Mouse (Mus musculus): ENCODE measurements at regions not wholly inside any gene's neighbourhood (a gene's known extent, or its start where the extent isn't known, plus 50 kb on each side); places are given as distances from the start of the nearest gene placed in this dataset.
A peak's percentile ranks its signal among the peaks of the same experiment; 100 is the strongest.

DNA sequence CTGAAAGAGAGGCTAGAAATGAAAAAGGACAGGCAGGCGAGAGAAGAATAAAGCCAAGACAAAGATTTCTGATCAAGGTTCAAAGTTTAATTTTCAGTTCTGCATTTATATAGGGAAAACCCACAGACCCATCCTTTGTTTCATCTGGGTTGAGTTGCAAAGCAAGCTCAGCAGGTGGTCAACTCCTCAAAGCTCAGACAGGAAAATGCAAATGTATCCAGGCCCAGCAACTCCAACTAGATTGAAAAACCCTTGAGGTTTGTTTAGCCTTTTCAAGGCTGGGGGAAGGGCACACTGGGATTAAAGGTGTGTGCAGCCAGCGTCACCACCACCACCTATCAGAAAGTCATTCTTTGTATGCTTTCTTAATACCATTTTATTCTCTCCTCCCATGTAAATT is 66.1 kb upstream of the Tspan5 start:
- intact Hi-C loops (cut with DNase I), result no loop called here
- Histone ChIP-seq H3K27ac (no peak overlapping the region), H3K4me3 (no peak overlapping the region)
- no peak for TF ChIP-seq CTCF (IDR thresholded peaks at IDR 0.05)
- no peak for DNase-seq (ENCODE audit: extremely low spot score in 1 of 2, low spot score in 2 of 2)

DNA sequence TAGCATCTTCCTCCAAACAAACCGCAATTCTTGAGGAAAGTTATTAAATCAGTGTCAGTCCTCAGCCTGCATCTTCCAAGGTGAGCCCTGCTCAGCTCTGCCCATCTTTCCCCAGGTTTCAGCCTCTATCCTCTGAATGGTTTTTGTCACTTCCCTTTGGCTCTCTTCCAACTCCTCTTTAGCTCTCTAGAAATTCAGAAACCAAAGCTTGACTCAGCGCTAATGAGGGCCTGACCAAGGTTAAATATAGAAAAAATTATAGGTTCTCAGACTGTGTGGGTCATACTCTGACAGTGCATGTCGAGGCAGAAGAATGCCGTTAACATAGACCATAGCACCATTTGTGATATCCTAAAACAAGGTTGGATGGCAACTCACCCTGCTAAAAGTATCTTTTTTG is 63.6 kb upstream of the Tspan5 start:
- Histone ChIP-seq H3K27ac (no peak overlapping the region), H3K4me3 (no peak overlapping the region)
- intact Hi-C loops (cut with DNase I), result no loop called here
- TF ChIP-seq CTCF (IDR thresholded peaks at IDR 0.05), result no peak
- DNase-seq (ENCODE audit: extremely low spot score in 1 of 2, low spot score in 2 of 2), result no peak

DNA sequence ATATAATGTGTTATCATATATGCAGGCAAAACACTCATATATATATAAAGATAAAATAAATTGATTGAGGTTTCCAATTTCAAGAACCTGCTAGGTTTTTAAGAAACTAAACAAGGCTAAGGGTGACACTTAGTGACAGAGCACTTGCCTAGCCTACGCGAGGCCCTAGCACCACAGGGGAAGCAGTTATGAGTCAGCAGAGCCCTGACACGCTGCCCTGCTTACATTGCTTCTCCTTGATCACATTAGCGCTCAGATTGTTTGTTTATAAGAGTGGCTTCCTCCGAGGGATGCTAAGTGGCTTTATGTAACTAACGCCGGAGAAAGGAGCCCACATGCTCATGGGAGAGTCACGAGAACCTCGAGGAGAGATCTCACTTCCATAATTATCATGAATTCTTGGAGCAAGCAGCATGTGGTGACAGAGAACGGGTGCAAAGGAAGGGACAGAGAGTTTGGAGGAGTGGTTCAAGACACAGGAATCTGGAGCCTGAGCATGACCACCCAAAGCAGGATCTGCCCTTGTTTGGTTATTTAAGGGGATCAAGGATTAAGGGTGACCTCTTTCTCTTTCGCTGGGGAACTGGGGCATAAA is 55.3 kb upstream of the Tspan5 start:
- 0 out of 2 replicates have a peak overlapping the region, but pooled peaks have one; percentile 45 for H3K27ac ChIP-seq
- intact Hi-C loops (cut with DNase I), result no loop called here
- no peak for TF ChIP-seq CTCF (IDR thresholded peaks at IDR 0.05)
- no peak overlapping the region for H3K4me3 ChIP-seq
- DNase-seq (ENCODE audit: extremely low spot score in 1 of 2, low spot score in 2 of 2), result peak in 1 of 2 experiments; percentile 19

DNA sequence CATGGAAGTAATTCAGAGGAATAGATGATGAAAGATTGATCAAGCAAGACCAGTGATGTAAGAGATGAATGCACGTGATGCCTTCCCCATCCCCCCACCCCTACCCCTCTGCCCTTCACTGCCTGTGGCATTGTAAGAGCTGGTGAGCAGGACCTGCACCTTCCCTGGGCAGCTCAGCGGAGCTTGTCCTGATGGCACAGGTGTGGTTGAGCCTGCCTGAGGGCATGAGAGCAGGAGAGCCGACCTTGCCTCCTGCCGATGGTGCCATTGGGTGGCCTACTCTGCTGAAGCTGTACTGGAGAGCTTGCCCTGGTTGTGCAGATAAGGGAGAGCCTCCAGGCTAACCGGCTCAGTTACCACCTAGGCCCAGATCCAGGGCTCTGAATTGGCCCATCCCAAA is 53.4 kb upstream of the Tspan5 start:
- no peak for TF ChIP-seq CTCF (IDR thresholded peaks at IDR 0.05)
- intact Hi-C loops (cut with DNase I), result no loop called here
- no peak overlapping the region for H3K27ac ChIP-seq
- no peak overlapping the region for H3K4me3 ChIP-seq
- DNase-seq (ENCODE audit: extremely low spot score in 1 of 2, low spot score in 2 of 2), result no peak

All from left cerebral cortex, adult 2 months (tissue).